Mouse (Mus musculus): ENCODE data around the gene Cyp2c70.

DNA sequence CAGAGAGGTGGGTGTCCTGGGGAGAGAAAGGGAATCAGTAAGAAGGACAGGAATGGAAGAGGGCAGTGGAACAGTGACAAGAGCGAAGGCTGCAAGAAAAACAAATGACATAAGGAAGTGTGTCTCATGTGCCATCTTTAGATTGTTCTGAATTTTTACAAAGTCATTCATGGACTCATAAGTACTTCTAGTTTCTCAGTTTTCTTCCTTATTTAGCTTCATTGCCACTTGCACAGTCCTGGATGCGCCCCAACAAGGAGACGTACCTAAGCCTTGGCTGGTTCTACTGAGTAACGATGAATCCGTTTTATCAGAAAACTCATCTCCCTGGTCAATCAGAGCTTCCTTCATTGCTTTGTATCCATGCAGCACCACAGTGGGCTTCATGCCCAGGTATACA lies 3.5 kb downstream of the Cyp2c70 start:
- no peak for TF ChIP-seq POLR2A (IDR thresholded peaks at IDR 0.05; ENCODE audit: insufficient read depth, low read length)
- TF ChIP-seq CTCF (IDR thresholded peaks at IDR 0.05; ENCODE audit: low read depth, low read length) = no peak

Measured in ES-Bruce4 (cell line).